Mouse (Mus musculus): Measurements from ENCODE around the gene Tusc2. TPM values are rescaled to one million over a fixed set of nuclear protein-coding genes. Genes with fewer than 3 reads are reported as not detected.
"Not testable (repeated sequence)": the region's sequence is repeated elsewhere in the genome, so short reads cannot be mapped to it uniquely, and the experiment has no call there.

The Tusc2 gene
- total RNA-seq, 2 experiments from 2014 or later, result 45.2 to 52.5 TPM

- peak; percentile 91 to 93 for DNase-seq
Observed at GRCm38 (mm10) chr9:107568331-107569261, 5.5 kb downstream of the Tusc2 start.

- DNase-seq, result no peak
Observed at GRCm38 (mm10) chr9:107569270-107569669, 6.2 kb downstream of the Tusc2 start.

- DNase-seq, result no peak
Observed at GRCm38 (mm10) chr9:107570016-107570415, 7.0 kb downstream of the Tusc2 start.

GRCm38 (mm10) chr9:107570845-107571244 is 7.8 kb downstream of the Tusc2 start:
- DNase-seq, result no peak

- no peak for DNase-seq
Observed at GRCm38 (mm10) chr9:107571534-107572326, 8.7 kb downstream of the Tusc2 start.

- no peak for DNase-seq
Observed at GRCm38 (mm10) chr9:107572327-107572662, 9.2 kb downstream of the Tusc2 start.

GRCm38 (mm10) chr9:107573774-107574173 is 10.7 kb downstream of the Tusc2 start:
- DNase-seq, result not testable (repeated sequence)

GRCm38 (mm10) chr9:107575579-107576356 is 12.7 kb downstream of the Tusc2 start:
- DNase-seq, result no peak

- peak; percentile 87 to 91 for DNase-seq
Observed at GRCm38 (mm10) chr9:107576357-107577107, 13.5 kb downstream of the Tusc2 start, which contains the start of gene Hyal1. TSS of gene Hyal1 (plus strand) at chr9:107576927.

GRCm38 (mm10) chr9:107577871-107578270 is 14.8 kb downstream of the Tusc2 start:
- peak in 1 of 2 experiments; percentile 52 for DNase-seq

- DNase-seq, result no peak
Observed at GRCm38 (mm10) chr9:107578587-107578986, 15.5 kb downstream of the Tusc2 start, which contains the start of gene Naa80. TSS of gene Naa80 (plus strand) at chr9:107578887.

GRCm38 (mm10) chr9:107579023-107579900 is 16.2 kb downstream of the Tusc2 start:
- DNase-seq, result no peak

- peak; percentile 93 to 94 for DNase-seq
Observed at GRCm38 (mm10) chr9:107580501-107581317, 17.7 kb downstream of the Tusc2 start, which contains the start of gene Hyal3. TSS of gene Hyal3 (plus strand) at chr9:107580818.

GRCm38 (mm10) chr9:107581584-107581983 is 18.5 kb downstream of the Tusc2 start:
- no peak for DNase-seq

- no peak for DNase-seq
Observed at GRCm38 (mm10) chr9:107582509-107583062, 19.5 kb downstream of the Tusc2 start.

GRCm38 (mm10) chr9:107583174-107583573 is 20.1 kb downstream of the Tusc2 start:
- DNase-seq, result no peak

GRCm38 (mm10) chr9:107586504-107586903 is 23.4 kb downstream of the Tusc2 start:
- DNase-seq, result no peak

- peak; percentile 96 to 97 for DNase-seq
Observed at GRCm38 (mm10) chr9:107586974-107587832, 24.1 kb downstream of the Tusc2 start, which contains the start of gene Ifrd2. TSS of gene Ifrd2 (plus strand) at chr9:107587642.

Measured in adrenal gland, postnatal 36 days (tissue).